Mouse (Mus musculus): ENCODE measurements around the gene Slc6a5.

Gene Slc6a5

DNA sequence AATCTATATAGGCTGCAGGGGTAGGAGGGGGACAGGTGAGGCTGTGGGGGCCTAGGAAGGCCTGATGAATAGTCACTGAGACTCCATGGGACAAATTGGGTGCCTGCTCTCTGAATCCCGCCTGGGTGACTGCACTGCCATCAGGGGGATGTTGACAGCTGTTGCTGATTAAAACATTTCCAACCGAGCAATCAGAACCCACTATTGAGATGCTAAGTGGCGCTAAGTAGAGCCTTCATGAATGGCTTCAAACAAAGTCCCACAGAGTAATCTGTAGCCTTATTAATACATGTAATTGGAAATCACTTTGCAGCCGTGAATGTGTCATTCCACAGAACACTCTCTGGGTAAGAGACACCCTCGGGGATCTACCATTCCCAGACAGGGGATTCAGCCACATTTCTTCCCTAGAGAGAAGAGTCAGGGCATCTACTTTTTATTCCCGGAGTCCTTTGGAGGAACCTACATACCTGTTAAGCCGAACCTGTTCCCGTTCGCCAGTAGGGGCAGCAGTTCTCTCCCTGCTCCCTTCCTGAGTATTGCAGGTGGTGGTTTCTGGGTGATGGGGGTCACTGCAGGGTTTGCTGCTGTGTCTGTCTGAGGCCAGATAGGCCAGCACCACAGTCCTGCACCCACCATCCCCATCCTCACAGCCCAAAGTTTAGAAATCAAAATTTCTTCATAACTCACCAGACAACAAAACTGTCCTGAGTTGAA lies 71.7 kb downstream of the Slc6a5 start:
- no peak for DNase-seq (ENCODE audit: low spot score)

DNA sequence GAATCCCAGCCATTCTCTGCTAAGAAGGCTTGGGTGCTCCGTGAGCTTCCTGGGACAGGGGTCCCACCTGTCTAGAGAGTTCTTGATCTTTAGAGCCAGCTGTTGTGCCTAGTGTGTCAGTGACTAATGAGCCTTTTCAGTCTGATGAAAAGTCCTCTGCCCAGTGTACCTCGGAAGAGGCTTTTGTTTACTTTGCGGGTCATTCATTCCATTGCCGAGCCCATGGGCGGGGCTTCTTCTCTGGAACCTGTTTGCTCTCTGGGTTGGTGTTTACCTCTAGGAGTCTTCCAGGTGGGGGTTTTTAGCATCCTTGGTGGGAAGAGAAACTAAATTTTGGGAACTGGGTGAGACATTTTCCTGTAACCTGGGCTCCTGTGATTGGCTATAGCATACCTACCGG lies 74.8 kb downstream of the Slc6a5 start:
- DNase-seq (ENCODE audit: low spot score), result peak; percentile 10

DNA sequence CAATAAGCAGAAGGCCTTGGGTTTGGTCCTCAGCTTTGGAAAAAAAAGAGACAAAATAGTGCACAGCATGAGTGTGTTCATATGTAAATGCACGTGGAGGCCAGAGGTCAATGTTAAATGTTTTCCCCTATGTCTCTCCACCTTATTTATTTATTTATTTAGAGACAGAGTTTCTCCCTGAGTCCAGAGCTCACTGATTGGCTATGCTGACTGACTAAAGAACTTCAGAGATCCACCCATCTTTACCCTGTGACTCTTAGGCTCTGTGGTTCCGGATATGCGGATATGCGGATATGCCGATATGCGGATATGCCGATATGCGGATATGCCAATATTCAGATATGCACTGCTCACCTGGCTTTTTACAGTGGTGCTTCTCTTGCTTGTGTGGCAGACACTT lies 76.0 kb downstream of the Slc6a5 start:
- DNase-seq (ENCODE audit: low spot score), result no peak

DNA sequence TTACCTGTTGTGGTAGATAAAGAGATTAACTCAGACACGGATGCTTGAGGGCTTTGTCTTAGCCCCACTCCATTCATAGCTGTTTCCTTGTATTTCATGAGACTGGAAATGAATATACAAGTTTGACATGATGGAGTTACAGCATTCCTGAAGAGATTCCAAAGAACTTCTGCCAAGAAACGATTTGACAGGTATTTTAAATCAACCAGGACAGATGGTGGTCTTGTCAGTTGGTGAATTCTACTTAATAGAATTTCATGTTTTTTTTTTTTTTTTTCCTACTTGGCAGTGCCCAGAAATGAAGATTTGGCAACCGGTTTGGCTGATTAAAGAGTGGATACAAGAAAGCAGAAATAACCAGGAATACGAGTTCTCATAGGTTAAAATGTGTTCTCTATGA lies 89.4 kb downstream of the Slc6a5 start:
- DNase-seq (ENCODE audit: low spot score), result no peak

DNA sequence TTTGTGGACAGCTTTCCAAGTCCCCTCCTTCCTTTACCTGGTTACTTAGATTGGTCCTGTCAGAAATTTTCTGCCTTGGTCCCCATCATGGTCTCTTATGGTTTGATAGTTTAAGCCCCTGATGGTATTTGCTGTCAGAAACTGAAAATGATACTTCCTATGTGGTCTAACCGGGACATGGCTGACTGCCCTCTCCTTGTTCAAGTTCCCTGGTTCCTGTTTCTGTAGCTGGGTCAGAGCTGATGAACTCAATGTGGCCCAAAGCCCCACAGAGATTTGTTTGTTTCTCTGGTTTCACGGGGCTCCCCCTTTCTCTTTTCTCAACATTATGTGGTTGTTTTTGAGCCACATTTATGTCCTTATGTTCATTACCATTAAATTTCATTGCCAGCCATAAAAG lies 95.3 kb downstream of the Slc6a5 start:
- DNase-seq (ENCODE audit: low spot score), result no peak

All from embryo, embryonic 10.5 days (tissue).